In the genomic region with DNA sequence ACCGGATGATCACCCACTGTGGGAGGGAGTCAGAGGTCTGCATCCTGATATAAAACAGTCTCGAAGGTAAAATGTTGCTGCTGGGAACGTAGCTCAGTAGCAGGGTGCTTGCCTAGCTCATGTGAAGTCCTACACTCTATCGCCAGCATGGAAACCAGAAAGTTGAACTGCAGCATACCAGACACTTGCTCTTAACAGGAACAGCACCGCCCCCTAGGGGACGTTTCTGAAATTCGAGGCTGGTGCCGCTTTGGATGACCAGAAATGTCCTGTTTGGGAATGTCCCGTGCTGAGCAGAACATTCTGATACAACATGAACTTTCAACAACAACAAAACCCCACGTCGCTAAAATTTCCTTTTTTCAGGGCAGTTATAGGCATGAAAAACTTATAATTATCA, we compare ENCODE assay signal across 9 mouse cellular contexts. TPM values are rescaled to one million over a fixed set of nuclear protein-coding genes. Genes with fewer than 3 reads are reported as not detected.
DNase-seq lines count a peak whose midpoint lies in the region; ATAC-seq and TF ChIP-seq lines count a peak whose summit lies in the region.
"Had no signal": no experiment of that assay in that cellular context is flagged by ENCODE, and none has a peak within 500 bp of the region (broad histone marks: within the 10 kb centered on the region; RNA-seq: fewer than 3 reads in every experiment).

No protein-coding gene starts in this region.

- ATAC-seq in hindbrain, embryonic 13.5 days (ENCODE audit: low FRiP score), result no peak
- ATAC-seq in forebrain, postnatal 0 days, result peak; percentile 35
- no peak for ATAC-seq in limb, embryonic 11.5 days (ENCODE audit: insufficient number of reproducible peaks, low FRiP score, low TSS enrichment, low read depth)

- TF ChIP-seq POLR2A in brain, embryonic 14.5 days (IDR thresholded peaks at IDR 0.05; ENCODE audit: borderline replicate concordance, extremely low read depth, insufficient read depth, insufficient read length, poor library complexity, severe bottlenecking), result no peak
- no peak for TF ChIP-seq POLR2A in testis, adult 2 months (IDR thresholded peaks at IDR 0.05; ENCODE audit: control insufficient read depth, low read depth, low read length)

- no peak overlapping the region for H3K27ac ChIP-seq in hindbrain, embryonic 10.5 days
- no peak overlapping the region for H3K27ac ChIP-seq in hindbrain, embryonic 13.5 days
- no peak overlapping the region for H3K27ac ChIP-seq in forebrain, postnatal 0 days (ENCODE audit: low read depth, low read length)
- no peak overlapping the region for H3K27ac ChIP-seq in limb, embryonic 11.5 days (replicated peaks; ENCODE audit: low read depth, low read length)
- H3K27ac ChIP-seq in testis, adult 2 months (ENCODE audit: control insufficient read depth, insufficient read depth, low read depth, low read length), result peak overlapping the region; percentile 63
- H3K27ac ChIP-seq: stomach, embryonic 15.5 days had no signal

- no peak overlapping the region for H3K9ac ChIP-seq in hindbrain, embryonic 13.5 days
- H3K9ac ChIP-seq in forebrain, postnatal 0 days, result no peak overlapping the region
- H3K9ac ChIP-seq in limb, embryonic 11.5 days (ENCODE audit: low read length), result peak overlapping the region; percentile 17; the same call in 1 of the 2 replicates
- H3K9ac ChIP-seq: stomach, embryonic 15.5 days had no signal

- no peaks in the 10 kb centered on the region for H3K27me3 ChIP-seq in hindbrain, embryonic 10.5 days (ENCODE audit: insufficient read depth, poor library complexity, severe bottlenecking)
- 0 out of 2 replicates have a peak, but pooled peaks cover 3% of the 10 kb centered on the region for H3K27me3 ChIP-seq in hindbrain, embryonic 13.5 days
- H3K27me3 ChIP-seq in forebrain, postnatal 0 days (ENCODE audit: insufficient read depth, low read length), result no peaks in the 10 kb centered on the region
- no peaks in the 10 kb centered on the region for H3K27me3 ChIP-seq in limb, embryonic 11.5 days (ENCODE audit: control insufficient read depth, insufficient read depth, low read length)
- no peaks in the 10 kb centered on the region for H3K27me3 ChIP-seq in testis, adult 2 months (ENCODE audit: control insufficient read depth, insufficient read depth, low read length)
- H3K27me3 ChIP-seq: stomach, embryonic 15.5 days had no signal

- 9% methylated on average over 11 of the region's 11 CpGs for WGBS in hindbrain, embryonic 10.5 days
- WGBS in hindbrain, embryonic 13.5 days, result 9% methylated on average over 11 of the region's 11 CpGs
- WGBS in forebrain, postnatal 0 days, result 5% methylated on average over 11 of the region's 11 CpGs
- 9% methylated on average over 11 of the region's 11 CpGs for WGBS in limb, embryonic 11.5 days

- H3K4me3 ChIP-seq in hindbrain, embryonic 10.5 days, result no peak overlapping the region; the same call in 1 of the 2 replicates
- no peak overlapping the region for H3K4me3 ChIP-seq in hindbrain, embryonic 13.5 days
- H3K4me3 ChIP-seq in forebrain, postnatal 0 days (ENCODE audit: low read depth, low read length), result no peak overlapping the region
- no peak overlapping the region for H3K4me3 ChIP-seq in limb, embryonic 11.5 days (ENCODE audit: low read depth, low read length)
- no peak overlapping the region for H3K4me3 ChIP-seq in testis, adult 2 months (ENCODE audit: control insufficient read depth, low read depth, low read length)
- H3K4me3 ChIP-seq: stomach, embryonic 15.5 days had no signal

- H3K4me2 ChIP-seq in hindbrain, embryonic 13.5 days, result no peak overlapping the region
- H3K4me2 ChIP-seq in forebrain, postnatal 0 days (ENCODE audit: low read depth), result no peak overlapping the region
- H3K4me2 ChIP-seq in limb, embryonic 11.5 days (ENCODE audit: low read depth, severe bottlenecking), result no peak overlapping the region
- H3K4me2 ChIP-seq: stomach, embryonic 15.5 days had no signal

- H3K9me3 ChIP-seq in hindbrain, embryonic 10.5 days, result no peaks in the 10 kb centered on the region
- H3K9me3 ChIP-seq in hindbrain, embryonic 13.5 days, result no peaks in the 10 kb centered on the region
- no peaks in the 10 kb centered on the region for H3K9me3 ChIP-seq in forebrain, postnatal 0 days (ENCODE audit: low read length)
- H3K9me3 ChIP-seq in limb, embryonic 11.5 days (ENCODE audit: control insufficient read depth, low read length), result no peaks in the 10 kb centered on the region
- H3K9me3 ChIP-seq: stomach, embryonic 15.5 days had no signal

- H3K36me3 ChIP-seq in hindbrain, embryonic 10.5 days, result no peaks in the 10 kb centered on the region
- no peaks in the 10 kb centered on the region for H3K36me3 ChIP-seq in hindbrain, embryonic 13.5 days
- no peaks in the 10 kb centered on the region for H3K36me3 ChIP-seq in forebrain, postnatal 0 days (ENCODE audit: insufficient read depth)
- H3K36me3 ChIP-seq in limb, embryonic 11.5 days (ENCODE audit: control insufficient read depth, insufficient read depth, low read length), result no peaks in the 10 kb centered on the region
- H3K36me3 ChIP-seq in testis, adult 2 months (ENCODE audit: control insufficient read depth, insufficient read depth, low read length), result no peaks in the 10 kb centered on the region
- H3K36me3 ChIP-seq: stomach, embryonic 15.5 days had no signal

- DNase-seq in hindbrain, embryonic 10.5 days (ENCODE audit: low spot score), result peak; percentile 91
- DNase-seq in brain, embryonic 14.5 days (ENCODE audit: low read depth), result peak; percentile 95
- peak; percentile 92 for DNase-seq in forebrain, postnatal 0 days
- DNase-seq in induced T-regulatory cell, adult 2 months (ENCODE audit: low read depth), result peak; percentile 94
- peak; percentile 96 for DNase-seq in limb, embryonic 11.5 days (ENCODE audit: low spot score)
- peak; percentile 71 to 82 for DNase-seq in natural killer cell, adult 2 months (ENCODE audit: low spot score in 2 of 2)

- peak; percentile 94 for TF ChIP-seq CTCF in brain, embryonic 14.5 days (IDR thresholded peaks at IDR 0.05; ENCODE audit: borderline replicate concordance, extremely low read depth, insufficient read depth, insufficient read length)
- TF ChIP-seq CTCF in forebrain, postnatal 0 days (IDR thresholded peaks at IDR 0.05; ENCODE audit: low read depth), result peak; percentile 91
- TF ChIP-seq CTCF in testis, adult 2 months (IDR thresholded peaks at IDR 0.05; ENCODE audit: control insufficient read depth, insufficient read depth, insufficient replicate concordance, low read depth, low read length), result peak; percentile 79; the same call in 1 of the 2 replicates

- H3K4me1 ChIP-seq in hindbrain, embryonic 10.5 days (replicated peaks), result peaks cover 30% of the 10 kb centered on the region
- H3K4me1 ChIP-seq in hindbrain, embryonic 13.5 days (replicated peaks), result peaks cover 9% of the 10 kb centered on the region
- H3K4me1 ChIP-seq in forebrain, postnatal 0 days (ENCODE audit: insufficient read depth), result peaks cover 3% of the 10 kb centered on the region; the same call in 1 of the 2 replicates
- H3K4me1 ChIP-seq in limb, embryonic 11.5 days (ENCODE audit: control insufficient read depth, insufficient read depth, low read length), result peaks cover 7% of the 10 kb centered on the region
- H3K4me1 ChIP-seq in testis, adult 2 months (ENCODE audit: control insufficient read depth, insufficient read depth, low read length), result peaks cover 8% of the 10 kb centered on the region

RNA-seq across cellular contexts. Expression of a gene that starts 4.0 kb away (rescaled TPM):
- polyA plus RNA-seq in hindbrain, embryonic 10.5 days (2016; fragmentation: Nextera tagmentation; extraction: Ambion mirVana), result 236 TPM in 2 replicates
- 139 and 147 TPM in 2 replicates for polyA plus RNA-seq in hindbrain, embryonic 13.5 days (2015; fragmentation: Nextera tagmentation; extraction: Ambion mirVana)
- polyA plus RNA-seq in brain, embryonic 14.5 days (2012; rRNA removed), result 122 and 129 TPM in 2 replicates
- total RNA-seq in forebrain, postnatal 0 days (2014; rRNA removed), result 96.3 and 114 TPM in 2 replicates
- 120 and 129 TPM in 2 replicates for polyA plus RNA-seq in forebrain, postnatal 0 days (2015; fragmentation: Nextera tagmentation; extraction: Ambion mirVana)
- 166 and 180 TPM in 2 replicates for polyA plus RNA-seq in limb, embryonic 11.5 days (2014; fragmentation: Nextera tagmentation; extraction: Ambion mirVana)
- 1,405 and 1,456 TPM in 2 replicates for polyA plus RNA-seq in testis, adult 2 months (2012; rRNA removed)

RNA-seq across cellular contexts. Expression of a gene that starts 18.4 kb away (rescaled TPM):
- 76.8 and 88.9 TPM in 2 replicates for polyA plus RNA-seq in hindbrain, embryonic 10.5 days (2016; fragmentation: Nextera tagmentation; extraction: Ambion mirVana)
- 76.5 and 77.3 TPM in 2 replicates for polyA plus RNA-seq in hindbrain, embryonic 13.5 days (2015; fragmentation: Nextera tagmentation; extraction: Ambion mirVana)
- polyA plus RNA-seq in brain, embryonic 14.5 days (2012; rRNA removed), result 33.2 and 53.0 TPM in 2 replicates
- 49.5 and 66.2 TPM in 2 replicates for total RNA-seq in forebrain, postnatal 0 days (2014; rRNA removed)
- polyA plus RNA-seq in forebrain, postnatal 0 days (2015; fragmentation: Nextera tagmentation; extraction: Ambion mirVana), result 72.3 and 86.6 TPM in 2 replicates
- 58.8 and 60.5 TPM in 2 replicates for polyA plus RNA-seq in limb, embryonic 11.5 days (2014; fragmentation: Nextera tagmentation; extraction: Ambion mirVana)
- 21.1 TPM in 2 replicates for polyA plus RNA-seq in testis, adult 2 months (2012; rRNA removed)

RNA-seq across cellular contexts. Expression of a gene that starts 18.5 kb away (rescaled TPM):
- 23.5 and 57.0 TPM in 2 replicates for polyA plus RNA-seq in hindbrain, embryonic 10.5 days (2016; fragmentation: Nextera tagmentation; extraction: Ambion mirVana)
- 135 and 144 TPM in 2 replicates for polyA plus RNA-seq in hindbrain, embryonic 13.5 days (2015; fragmentation: Nextera tagmentation; extraction: Ambion mirVana)
- polyA plus RNA-seq in brain, embryonic 14.5 days (2012; rRNA removed), result 292 and 306 TPM in 2 replicates
- 306 and 418 TPM in 2 replicates for total RNA-seq in forebrain, postnatal 0 days (2014; rRNA removed)
- polyA plus RNA-seq in forebrain, postnatal 0 days (2015; fragmentation: Nextera tagmentation; extraction: Ambion mirVana), result 118 and 121 TPM in 2 replicates
- polyA plus RNA-seq in limb, embryonic 11.5 days (2014; fragmentation: Nextera tagmentation; extraction: Ambion mirVana), result 0.57 and 1.0 TPM in 2 replicates
- 53.7 and 55.6 TPM in 2 replicates for polyA plus RNA-seq in testis, adult 2 months (2012; rRNA removed)

RNA-seq across cellular contexts. Expression of a gene that starts 35.8 kb away (rescaled TPM):
- 5.2 and 8.3 TPM in 2 replicates for polyA plus RNA-seq in hindbrain, embryonic 10.5 days (2016; fragmentation: Nextera tagmentation; extraction: Ambion mirVana)
- polyA plus RNA-seq in hindbrain, embryonic 13.5 days (2015; fragmentation: Nextera tagmentation; extraction: Ambion mirVana), result 15.9 and 17.1 TPM in 2 replicates
- 221 and 276 TPM in 2 replicates for polyA plus RNA-seq in brain, embryonic 14.5 days (2012; rRNA removed)
- total RNA-seq in forebrain, postnatal 0 days (2014; rRNA removed), result 351 and 361 TPM in 2 replicates
- 26.2 and 26.9 TPM in 2 replicates for polyA plus RNA-seq in forebrain, postnatal 0 days (2015; fragmentation: Nextera tagmentation; extraction: Ambion mirVana)
- polyA plus RNA-seq in limb, embryonic 11.5 days (2014; fragmentation: Nextera tagmentation; extraction: Ambion mirVana), result 5.5 and 7.9 TPM in 2 replicates
- 0.88 and 1.2 TPM in 2 replicates for polyA plus RNA-seq in testis, adult 2 months (2012; rRNA removed)

RNA-seq across cellular contexts. Expression of a gene that starts 45.7 kb away (rescaled TPM):
- polyA plus RNA-seq in hindbrain, embryonic 10.5 days (2016; fragmentation: Nextera tagmentation; extraction: Ambion mirVana), result 35.8 and 38.0 TPM in 2 replicates
- polyA plus RNA-seq in hindbrain, embryonic 13.5 days (2015; fragmentation: Nextera tagmentation; extraction: Ambion mirVana), result 4.4 and 5.0 TPM in 2 replicates
- polyA plus RNA-seq in brain, embryonic 14.5 days (2012; rRNA removed), result 1.3 and 2.6 TPM in 2 replicates
- total RNA-seq in forebrain, postnatal 0 days (2014; rRNA removed), result 0.24 and 1.2 TPM in 2 replicates
- polyA plus RNA-seq in forebrain, postnatal 0 days (2015; fragmentation: Nextera tagmentation; extraction: Ambion mirVana), result 0.50 and 0.68 TPM in 2 replicates
- 20.4 and 24.6 TPM in 2 replicates for polyA plus RNA-seq in limb, embryonic 11.5 days (2014; fragmentation: Nextera tagmentation; extraction: Ambion mirVana)
- not detected in 2 replicates for polyA plus RNA-seq in testis, adult 2 months (2012; rRNA removed)

Comparison
In these comparisons a context has a peak if more than half of its experiments do, and no peak if none do; other contexts are left out.
1. RNA of a gene that starts 18.5 kb away (polyA plus RNA-seq): 292 to 306 TPM in brain, embryonic 14.5 days, 135 to 144 TPM in hindbrain, embryonic 13.5 days, 118 to 121 TPM in forebrain, postnatal 0 days, 23.5 to 57.0 TPM in hindbrain, embryonic 10.5 days and 53.7 to 55.6 TPM in testis, adult 2 months; 0.57 to 1.0 TPM in limb, embryonic 11.5 days; every median in the first group is over 10 times any median in the second.
2. Peak in every context shown above with its lines, with median percentiles within 50 percentile points of each other: DNase-seq and CTCF ChIP-seq.